Mouse (Mus musculus): ENCODE results near the gene Gna13.
"Not testable (repeated sequence)": the region's sequence is repeated elsewhere in the genome, so short reads cannot be mapped to it uniquely, and the experiment has no call there.

Gna13 gene

GRCm38 (mm10) chr11:109362463-109363190 lies at the start of gene Gna13:
Gna13 (plus strand) TSS chr11:109362831.
- peak; percentile 66 for ATAC-seq (ENCODE audit: insufficient number of reproducible peaks, low FRiP score, low TSS enrichment)

GRCm38 (mm10) chr11:109316921-109317320 lies 45.7 kb upstream of the Gna13 start:
- ATAC-seq (ENCODE audit: insufficient number of reproducible peaks, low FRiP score, low TSS enrichment) = no peak

GRCm38 (mm10) chr11:109319471-109319870 lies 43.2 kb upstream of the Gna13 start:
- ATAC-seq (ENCODE audit: insufficient number of reproducible peaks, low FRiP score, low TSS enrichment) = no peak

GRCm38 (mm10) chr11:109319946-109320345 lies 42.7 kb upstream of the Gna13 start:
- ATAC-seq (ENCODE audit: insufficient number of reproducible peaks, low FRiP score, low TSS enrichment) = peak; percentile 83; the same call in 1 of the 2 replicates

- ATAC-seq (ENCODE audit: insufficient number of reproducible peaks, low FRiP score, low TSS enrichment) = peak; percentile 66; the same call in 1 of the 2 replicates
These were observed 42.2 kb upstream of the Gna13 start for GRCm38 (mm10) chr11:109320361-109320933.

GRCm38 (mm10) chr11:109326270-109326669 lies 36.4 kb upstream of the Gna13 start:
- no peak for ATAC-seq (ENCODE audit: insufficient number of reproducible peaks, low FRiP score, low TSS enrichment)

- ATAC-seq (ENCODE audit: insufficient number of reproducible peaks, low FRiP score, low TSS enrichment) = no peak
These were observed 35.2 kb upstream of the Gna13 start for GRCm38 (mm10) chr11:109327381-109327780.

- no peak for ATAC-seq (ENCODE audit: insufficient number of reproducible peaks, low FRiP score, low TSS enrichment)
These were observed 34.7 kb upstream of the Gna13 start for GRCm38 (mm10) chr11:109327952-109328351.

GRCm38 (mm10) chr11:109329331-109329730 lies 33.3 kb upstream of the Gna13 start:
- ATAC-seq (ENCODE audit: insufficient number of reproducible peaks, low FRiP score, low TSS enrichment) = no peak

- no peak for ATAC-seq (ENCODE audit: insufficient number of reproducible peaks, low FRiP score, low TSS enrichment)
These were observed 31.8 kb upstream of the Gna13 start for GRCm38 (mm10) chr11:109330706-109331393.

GRCm38 (mm10) chr11:109331424-109331824 lies 31.2 kb upstream of the Gna13 start:
- peak; percentile 87 for ATAC-seq (ENCODE audit: insufficient number of reproducible peaks, low FRiP score, low TSS enrichment)

- no peak for ATAC-seq (ENCODE audit: insufficient number of reproducible peaks, low FRiP score, low TSS enrichment)
These were observed 29.9 kb upstream of the Gna13 start for GRCm38 (mm10) chr11:109332722-109333121.

GRCm38 (mm10) chr11:109334773-109335172 lies 27.9 kb upstream of the Gna13 start:
- ATAC-seq (ENCODE audit: insufficient number of reproducible peaks, low FRiP score, low TSS enrichment) = no peak

- ATAC-seq (ENCODE audit: insufficient number of reproducible peaks, low FRiP score, low TSS enrichment) = no peak
These were observed 26.7 kb upstream of the Gna13 start for GRCm38 (mm10) chr11:109335890-109336289.

GRCm38 (mm10) chr11:109339155-109339938 lies 23.3 kb upstream of the Gna13 start:
- ATAC-seq (ENCODE audit: insufficient number of reproducible peaks, low FRiP score, low TSS enrichment) = no peak

GRCm38 (mm10) chr11:109340541-109340940 lies 22.1 kb upstream of the Gna13 start:
- ATAC-seq (ENCODE audit: insufficient number of reproducible peaks, low FRiP score, low TSS enrichment) = no peak

- not testable (repeated sequence) for ATAC-seq (ENCODE audit: insufficient number of reproducible peaks, low FRiP score, low TSS enrichment)
These were observed 20.0 kb upstream of the Gna13 start for GRCm38 (mm10) chr11:109342666-109343065.

- ATAC-seq (ENCODE audit: insufficient number of reproducible peaks, low FRiP score, low TSS enrichment) = no peak
These were observed 19.1 kb upstream of the Gna13 start for GRCm38 (mm10) chr11:109343558-109343957.

- peak; percentile 42; the same call in 1 of the 2 replicates for ATAC-seq (ENCODE audit: insufficient number of reproducible peaks, low FRiP score, low TSS enrichment)
These were observed 18.5 kb upstream of the Gna13 start for GRCm38 (mm10) chr11:109343991-109344599.
